Mouse (Mus musculus): ENCODE measurements around the gene Slc35f1.

GRCm38 (mm10) chr10:52982836-52983235 lies 292.5 kb downstream of the Slc35f1 start:
- no peak for TF ChIP-seq CTCF (conservative IDR thresholded peaks at IDR 0.05; ENCODE audit: insufficient read depth, insufficient read length, low read depth, low read length)
- TF ChIP-seq POLR2A (IDR thresholded peaks at IDR 0.05; ENCODE audit: low read depth, low read length), result no peak
